8 mouse cellular contexts compared by ENCODE assay signal in the genomic region with DNA sequence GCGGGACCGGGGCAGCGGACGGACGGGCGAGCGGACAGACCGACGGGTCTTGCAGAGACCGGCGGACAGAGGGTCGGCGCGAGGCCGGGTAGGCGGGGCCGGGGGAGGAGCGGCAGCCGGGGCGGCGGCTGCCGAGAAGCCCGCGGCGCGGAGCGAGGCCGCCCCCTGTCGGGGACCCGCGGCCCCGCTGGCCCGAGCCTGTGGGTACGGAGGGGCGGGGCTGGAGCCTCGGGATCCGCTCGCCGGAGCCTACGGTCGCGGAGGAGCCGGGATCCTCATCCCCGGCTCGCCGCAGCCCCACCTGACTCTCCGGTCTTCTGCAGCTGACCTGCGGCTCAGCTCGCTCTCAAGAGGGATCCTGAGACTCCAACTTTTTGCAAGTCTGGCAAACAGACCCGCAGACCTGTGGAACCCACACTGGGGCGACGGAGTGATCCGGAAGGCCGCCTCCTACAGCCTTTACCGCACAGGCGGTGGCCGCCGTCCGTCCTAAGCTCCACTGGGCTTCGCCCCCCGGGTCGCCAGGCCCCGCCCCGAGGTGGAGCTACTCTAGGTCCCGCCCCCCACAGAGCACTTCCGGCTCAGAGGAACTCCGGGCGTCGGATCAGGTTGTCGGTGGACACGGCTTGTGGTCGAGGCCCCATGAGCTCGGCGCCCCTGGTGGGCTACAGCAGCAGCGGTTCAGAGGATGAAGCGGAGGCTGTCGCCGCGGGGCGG. TPM values are rescaled to one million over a fixed set of nuclear protein-coding genes. Genes with fewer than 3 reads are reported as not detected.
DNase-seq lines count a peak whose midpoint lies in the region; ATAC-seq and TF ChIP-seq lines count a peak whose summit lies in the region.

A gene (minus strand): TSS at position 231 of the 717 bp plus-strand sequence.
A gene (plus strand): TSS at position 565 of the 717 bp plus-strand sequence.

- TF ChIP-seq EP300 in liver, embryonic 14.5 days (IDR thresholded peaks at IDR 0.05; ENCODE audit: low read depth) = no peak
- TF ChIP-seq EP300 in stomach, postnatal 0 days (optimal IDR thresholded peaks at IDR 0.05) = peak; percentile 32

- peak; percentile 95 for DNase-seq in CD4-positive, CD25-positive, alpha-beta regulatory T cell, adult 2 months (ENCODE audit: low read depth, low spot score)
- peak; percentile 78 for DNase-seq in fibroblast of lung, adult 2 months (ENCODE audit: low read depth)
- peak; percentile 94 to 96 for DNase-seq in kidney, postnatal 25 days
- peak; percentile 79 to 83 (median 81) for DNase-seq in liver, embryonic 14.5 days (ENCODE audit: low read depth in 3 of 3, low spot score in 3 of 3)
- DNase-seq in neural tube, embryonic 11.5 days (ENCODE audit: low spot score) = peak; percentile 94
- peak; percentile 96 for DNase-seq in stomach, postnatal 0 days (ENCODE audit: low spot score)

- ATAC-seq in heart, embryonic 15.5 days (replicated peaks; ENCODE audit: insufficient number of reproducible peaks, insufficient read depth, low FRiP score, low read depth) = peak; percentile 92
- ATAC-seq in liver, embryonic 14.5 days (ENCODE audit: insufficient read depth) = peak; percentile 92
- ATAC-seq in neural tube, embryonic 11.5 days (ENCODE audit: insufficient read depth, low FRiP score, low TSS enrichment) = peak; percentile 89
- peak; percentile 95 for ATAC-seq in stomach, postnatal 0 days (ENCODE audit: low FRiP score, low TSS enrichment)

- peak within 1 kb of the TSS; percentile 69 for H3K4me2 ChIP-seq in heart, embryonic 15.5 days
- H3K4me2 ChIP-seq in liver, embryonic 14.5 days (ENCODE audit: low read depth) = peak within 1 kb of the TSS; percentile 76
- peak within 1 kb of the TSS; percentile 73 for H3K4me2 ChIP-seq in neural tube, embryonic 11.5 days (ENCODE audit: low read depth)
- H3K4me2 ChIP-seq in stomach, postnatal 0 days (replicated peaks; ENCODE audit: low read depth) = peak within 1 kb of the TSS; percentile 80

- H3K9ac ChIP-seq in heart, embryonic 15.5 days = peak within 1 kb of the TSS; percentile 86
- H3K9ac ChIP-seq in liver, embryonic 14.5 days (replicated peaks) = peak within 1 kb of the TSS; percentile 75
- H3K9ac ChIP-seq in neural tube, embryonic 11.5 days (ENCODE audit: low read length) = peak within 1 kb of the TSS; percentile 97
- peak within 1 kb of the TSS; percentile 93 for H3K9ac ChIP-seq in stomach, postnatal 0 days (ENCODE audit: low read length)

- H3K9me3 ChIP-seq in heart, embryonic 15.5 days (replicated peaks) = no peaks in the 10 kb centered on the region
- no peaks in the 10 kb centered on the region for H3K9me3 ChIP-seq in liver, embryonic 14.5 days (ENCODE audit: control insufficient read depth, low read length)
- H3K9me3 ChIP-seq in neural tube, embryonic 11.5 days (ENCODE audit: control insufficient read depth, low read length) = no peaks in the 10 kb centered on the region
- H3K9me3 ChIP-seq in stomach, postnatal 0 days (ENCODE audit: control insufficient read depth, low read length) = no peaks in the 10 kb centered on the region

- H3K27ac ChIP-seq in brown adipose tissue, adult 24 weeks (replicated peaks; ENCODE audit: low read depth, low read length) = peak within 1 kb of the TSS; percentile 86
- H3K27ac ChIP-seq in heart, embryonic 15.5 days = peak within 1 kb of the TSS; percentile 99
- H3K27ac ChIP-seq in liver, embryonic 14.5 days = peak within 1 kb of the TSS; percentile 86
- peak within 1 kb of the TSS; percentile 92 for H3K27ac ChIP-seq in neural tube, embryonic 11.5 days (ENCODE audit: low read depth, low read length)
- H3K27ac ChIP-seq in stomach, postnatal 0 days (replicated peaks) = peak within 1 kb of the TSS; percentile 97

- H3K27me3 ChIP-seq in heart, embryonic 15.5 days = no peaks in the 10 kb centered on the region
- H3K27me3 ChIP-seq in liver, embryonic 14.5 days (ENCODE audit: control insufficient read depth, insufficient read depth, low read length) = no peaks in the 10 kb centered on the region
- H3K27me3 ChIP-seq in neural tube, embryonic 11.5 days (ENCODE audit: control insufficient read depth, insufficient read depth, low read length) = no peaks in the 10 kb centered on the region
- no peaks in the 10 kb centered on the region for H3K27me3 ChIP-seq in stomach, postnatal 0 days (ENCODE audit: control insufficient read depth, insufficient read depth, low read length)

- under 1% methylated on average over 76 of the region's 80 CpGs for whole genome bisulfite sequencing in heart, embryonic 15.5 days
- WGBS in liver, embryonic 14.5 days (ENCODE audit: insufficient replicate concordance) = under 1% methylated on average over 78 of the region's 80 CpGs
- WGBS in neural tube, embryonic 11.5 days = under 1% methylated on average over 58 of the region's 80 CpGs
- WGBS in stomach, postnatal 0 days = under 1% methylated on average over 72 of the region's 80 CpGs

- H3K4me3 ChIP-seq in brown adipose tissue, adult 24 weeks (ENCODE audit: insufficient read depth, low read depth, low read length) = peak within 1 kb of the TSS; percentile 100
- peak within 1 kb of the TSS; percentile 84 for H3K4me3 ChIP-seq in heart, embryonic 15.5 days
- peak within 1 kb of the TSS; percentile 66 to 79 for H3K4me3 ChIP-seq in liver, embryonic 14.5 days (ENCODE audit: insufficient read depth in 1 of 2, low read depth in 2 of 2, low read length in 2 of 2)
- H3K4me3 ChIP-seq in neural tube, embryonic 11.5 days (ENCODE audit: low read depth, low read length) = peak within 1 kb of the TSS; percentile 90
- peak within 1 kb of the TSS; percentile 83 for H3K4me3 ChIP-seq in stomach, postnatal 0 days (ENCODE audit: low read depth, low read length)

- peak; percentile 61 for TF ChIP-seq CTCF in liver, embryonic 14.5 days (IDR thresholded peaks at IDR 0.05; ENCODE audit: low read depth)
- peak; percentile 74 for TF ChIP-seq CTCF in stomach, postnatal 0 days (IDR thresholded peaks at IDR 0.05; ENCODE audit: low read depth)

- no peaks in the 10 kb centered on the region; the same call in 1 of the 2 replicates for H3K4me1 ChIP-seq in brown adipose tissue, adult 24 weeks (ENCODE audit: control insufficient read depth, insufficient read depth, insufficient read length, low read length)
- H3K4me1 ChIP-seq in heart, embryonic 15.5 days (replicated peaks) = peaks cover 29% of the 10 kb centered on the region
- peaks cover 14 to 15% of the 10 kb centered on the region in 2 experiments for H3K4me1 ChIP-seq in liver, embryonic 14.5 days (replicated peaks; ENCODE audit: control insufficient read depth in 2 of 2, insufficient read depth in 2 of 2, low read length in 1 of 2)
- peaks cover 9% of the 10 kb centered on the region for H3K4me1 ChIP-seq in neural tube, embryonic 11.5 days (ENCODE audit: control insufficient read depth, insufficient read depth, low read length)
- H3K4me1 ChIP-seq in stomach, postnatal 0 days (replicated peaks; ENCODE audit: control insufficient read depth, insufficient read depth) = 0 out of 2 replicates have a peak, but pooled peaks cover 5% of the 10 kb centered on the region

- H3K36me3 ChIP-seq in heart, embryonic 15.5 days = peaks cover 41% of the 10 kb centered on the region
- H3K36me3 ChIP-seq in liver, embryonic 14.5 days (replicated peaks; ENCODE audit: control insufficient read depth, insufficient read depth, low read depth) = no peaks in the 10 kb centered on the region
- peaks cover 21% of the 10 kb centered on the region for H3K36me3 ChIP-seq in neural tube, embryonic 11.5 days (ENCODE audit: control insufficient read depth, insufficient read depth, low read length)
- H3K36me3 ChIP-seq in stomach, postnatal 0 days (ENCODE audit: control insufficient read depth, insufficient read depth, low read length) = peaks cover 20% of the 10 kb centered on the region

RNA-seq across cellular contexts. Expression of the first gene that starts in this region (rescaled TPM):
- 1.3 and 2.1 TPM in 2 replicates for polyA plus RNA-seq in brown adipose tissue, adult 24 weeks (2012; ENCODE audit: insufficient read depth, insufficient read length, missing spikeins)
- polyA plus RNA-seq in heart, embryonic 15.5 days (2015; fragmentation: Nextera tagmentation; extraction: Ambion mirVana) = 4.9 and 7.3 TPM in 2 replicates
- 0.83 and 0.96 TPM in 2 replicates for polyA plus RNA-seq in liver, embryonic 14.5 days (2012; rRNA removed)
- polyA plus RNA-seq in liver, embryonic 14.5 days (2014; fragmentation: Nextera tagmentation; extraction: Ambion mirVana) = 0.75 and 0.81 TPM in 2 replicates
- polyA plus RNA-seq in neural tube, embryonic 11.5 days (2014; fragmentation: Nextera tagmentation; extraction: Ambion mirVana) = 12.7 and 13.4 TPM in 2 replicates
- 2.5 TPM in 2 replicates for polyA plus RNA-seq in stomach, postnatal 0 days (2015; fragmentation: Nextera tagmentation; extraction: Ambion mirVana)

RNA-seq across cellular contexts. Expression of the second gene that starts in this region (rescaled TPM):
- 8.4 and 8.6 TPM in 2 replicates for polyA plus RNA-seq in brown adipose tissue, adult 24 weeks (2012; ENCODE audit: insufficient read depth, insufficient read length, missing spikeins)
- 26.7 and 32.0 TPM in 2 replicates for polyA plus RNA-seq in heart, embryonic 15.5 days (2015; fragmentation: Nextera tagmentation; extraction: Ambion mirVana)
- 8.7 and 10.8 TPM in 2 replicates for polyA plus RNA-seq in liver, embryonic 14.5 days (2012; rRNA removed)
- 9.3 and 10.7 TPM in 2 replicates for polyA plus RNA-seq in liver, embryonic 14.5 days (2014; fragmentation: Nextera tagmentation; extraction: Ambion mirVana)
- polyA plus RNA-seq in neural tube, embryonic 11.5 days (2014; fragmentation: Nextera tagmentation; extraction: Ambion mirVana) = 37.6 and 38.0 TPM in 2 replicates
- polyA plus RNA-seq in stomach, postnatal 0 days (2015; fragmentation: Nextera tagmentation; extraction: Ambion mirVana) = 21.5 and 24.6 TPM in 2 replicates

Comparison
In these comparisons a context has a peak if more than half of its experiments do, and no peak if none do; other contexts are left out.
1. Peak in every context shown above with its lines: DNase-seq, ATAC-seq, H3K4me3 ChIP-seq and H3K27ac ChIP-seq.